Mouse (Mus musculus) spleen, postnatal 4 days (tissue): ENCODE results near the gene Gm16381.
"Not testable (repeated sequence)": the region's sequence is repeated elsewhere in the genome, so short reads cannot be mapped to it uniquely, and the experiment has no call there.

Experiments
- DNase-seq, 2 experiments: peaks; one replicate each; pipeline ENCODE4 v3.0.0; 2022; ENCODE audit warnings: low spot score in 2 of 2

Gm16381 gene

DNA sequence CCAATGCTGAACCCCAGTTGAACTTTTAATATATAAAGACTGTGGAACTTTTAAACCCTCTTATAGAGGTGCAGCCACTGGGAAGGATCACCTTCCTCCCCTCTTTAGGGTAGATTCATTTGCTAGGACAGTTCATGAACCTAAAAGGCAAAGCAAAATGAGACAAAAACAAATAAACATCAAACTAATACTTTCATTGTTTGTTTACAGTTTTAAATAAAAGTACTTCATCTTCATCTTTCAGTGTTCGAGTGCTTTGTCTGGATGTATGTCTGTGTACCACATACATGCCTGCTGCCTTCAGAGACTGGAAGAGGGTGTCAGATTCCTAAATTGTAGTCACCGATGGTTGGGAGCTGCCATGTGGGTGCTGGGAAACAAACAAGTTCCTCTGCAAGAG is at the start of gene Gm16381:
Gm16381 (minus strand) TSS at position 101 of the 400 bp plus-strand sequence.
- DNase-seq = not testable (repeated sequence)

GRCm38 (mm10) chr12:87652916-87653703 is 8.7 kb upstream of the Gm16381 start:
- DNase-seq = not testable (repeated sequence)

DNA sequence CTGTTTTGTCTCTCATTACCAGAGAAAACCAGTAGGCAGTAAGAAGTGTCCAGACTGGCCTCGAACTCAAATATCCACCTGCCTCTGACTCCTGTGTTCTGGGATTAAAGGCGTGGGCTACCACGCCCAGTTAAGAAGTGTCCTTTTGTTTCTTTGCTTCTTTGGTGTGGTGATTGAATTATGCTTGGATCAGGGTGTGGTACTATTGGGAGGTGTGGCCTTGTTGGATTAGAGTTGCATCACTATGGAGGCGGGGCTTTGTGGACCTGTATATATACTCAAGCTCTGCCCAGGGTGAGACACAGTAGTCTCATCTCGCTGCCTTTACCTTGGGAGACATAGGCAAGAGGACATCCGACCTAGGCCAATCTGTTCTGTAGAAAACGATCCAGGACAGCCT is 25.9 kb downstream of the Gm16381 start, which contains the start of gene Gm4027:
Gm4027 (plus strand) TSS at position 301 of the 400 bp plus-strand sequence.
- DNase-seq = not testable (repeated sequence)

GRCm38 (mm10) chr12:87602388-87602787 is 42.0 kb downstream of the Gm16381 start, which contains the start of gene Oog1:
Gene Oog1, plus strand, starts transcription at chr12:87602688.
- not testable (repeated sequence) for DNase-seq

DNA sequence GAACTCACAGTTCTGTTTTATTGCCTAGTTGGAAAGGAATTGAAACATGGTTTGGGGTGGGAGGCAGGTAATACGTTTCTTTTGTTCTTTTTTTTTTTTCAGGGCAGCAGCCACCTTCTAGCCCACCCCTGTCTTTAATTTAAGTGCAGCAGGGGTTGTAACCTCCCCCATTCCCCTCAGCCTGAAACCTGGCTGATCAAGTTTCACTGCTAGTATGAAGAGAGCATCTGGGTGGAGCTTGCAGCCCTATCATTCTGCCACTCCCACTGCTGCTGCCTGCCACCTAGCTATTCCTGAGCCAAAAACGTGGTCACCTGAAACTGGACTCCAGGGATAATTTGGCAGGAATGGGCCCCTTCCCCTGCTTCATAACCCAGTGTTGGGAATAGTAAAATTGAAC is 43.0 kb downstream of the Gm16381 start:
- DNase-seq = not testable (repeated sequence)
